Mouse (Mus musculus): ENCODE data around the gene Dnah7c. TPM values are rescaled to one million over a fixed set of nuclear protein-coding genes. Genes with fewer than 3 reads are reported as not detected.

Gene Dnah7c
- polyA plus RNA-seq, 1 experiment from 2014 or later: 0.07 TPM

DNA sequence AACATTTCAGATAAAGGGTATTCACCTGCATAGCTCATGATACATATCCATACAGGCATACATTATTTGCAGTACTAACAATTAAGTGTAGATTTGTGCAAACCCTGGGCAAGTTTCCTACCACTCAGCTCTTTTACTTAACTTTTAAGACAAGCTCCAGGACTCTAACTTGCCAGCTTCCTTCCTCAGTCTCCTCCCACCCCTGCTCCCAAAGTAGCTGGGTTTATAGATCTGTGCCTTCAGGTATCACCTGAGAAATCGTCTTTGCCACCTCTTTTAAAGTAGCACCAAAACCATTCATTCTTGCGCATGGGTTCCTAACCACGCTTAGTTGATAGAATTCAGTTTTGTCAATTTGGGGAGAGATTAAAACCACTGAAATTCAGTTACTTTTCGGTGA, 426.2 kb downstream of the Dnah7c start:
- Histone ChIP-seq H3K36me3 (no peaks in the 10 kb centered on the region), H3K9me3 (no peaks in the 10 kb centered on the region), H3K4me3 (peak overlapping the region; percentile 86), H3K27ac (no peak overlapping the region), H3K27me3 (ENCODE audit: insufficient read depth, poor library complexity, severe bottlenecking) (no peaks in the 10 kb centered on the region), H3K4me1 (replicated peaks) (peaks cover 29% of the 10 kb centered on the region)
- WGBS: 73% methylated on average over 4 of the region's 4 CpGs
- DNase-seq (ENCODE audit: low spot score): no peak

- Histone ChIP-seq H3K27me3 (ENCODE audit: insufficient read depth, poor library complexity, severe bottlenecking) (no peaks in the 10 kb centered on the region), H3K4me1 (replicated peaks) (peaks cover 29% of the 10 kb centered on the region), H3K4me3 (peak overlapping the region; percentile 86), H3K27ac (peak overlapping the region; percentile 100), H3K9me3 (no peaks in the 10 kb centered on the region), H3K36me3 (no peaks in the 10 kb centered on the region)
- DNase-seq (ENCODE audit: low spot score): no peak
- WGBS: 1% methylated on average over 4 of the region's 4 CpGs
These were observed 426.8 kb downstream of the Dnah7c start for GRCm38 (mm10) chr1:46852216-46852599.

DNA sequence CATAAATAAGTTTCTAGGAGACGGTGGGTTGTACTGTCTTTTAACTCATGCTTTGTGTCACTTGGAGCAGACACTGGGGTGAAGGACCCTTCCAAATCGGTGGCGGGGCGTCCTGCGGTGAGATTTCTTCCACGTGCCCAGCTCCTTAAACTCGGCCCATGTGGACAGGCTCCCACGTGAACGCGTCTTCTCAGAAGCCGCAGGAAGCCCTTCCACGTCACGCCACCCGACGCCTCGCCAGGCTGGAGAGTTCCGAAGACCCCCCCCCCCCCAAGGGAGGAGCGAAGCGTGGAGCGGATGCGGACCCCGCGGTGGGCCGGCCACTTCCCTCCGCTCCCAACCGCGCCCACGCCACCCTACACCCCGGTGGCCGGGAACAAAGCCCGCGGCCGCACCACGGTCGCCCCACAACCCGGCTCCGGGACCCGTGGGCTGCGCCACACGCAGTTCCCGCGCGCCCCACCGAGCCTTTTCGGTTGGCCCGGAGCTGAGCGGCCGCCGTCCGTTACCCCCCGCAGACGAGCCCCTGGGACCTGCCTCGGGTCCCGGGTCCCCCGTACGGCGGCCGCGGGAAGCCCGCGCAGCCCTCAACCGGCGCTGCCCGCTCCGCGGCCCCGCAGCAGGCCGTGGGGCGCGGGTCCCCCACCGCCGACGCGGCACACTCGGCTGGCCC, 427.3 kb downstream of the Dnah7c start:
- H3K9me3 ChIP-seq: no peaks in the 10 kb centered on the region
- WGBS: under 1% methylated on average over 66 of the region's 75 CpGs
- peak overlapping the region; percentile 86 for H3K4me3 ChIP-seq
- no peaks in the 10 kb centered on the region for H3K36me3 ChIP-seq
- peak overlapping the region; percentile 100 for H3K27ac ChIP-seq
- no peaks in the 10 kb centered on the region for H3K27me3 ChIP-seq (ENCODE audit: insufficient read depth, poor library complexity, severe bottlenecking)
- DNase-seq (ENCODE audit: low spot score): peak; percentile 75
- H3K4me1 ChIP-seq (replicated peaks): peaks cover 29% of the 10 kb centered on the region

DNA sequence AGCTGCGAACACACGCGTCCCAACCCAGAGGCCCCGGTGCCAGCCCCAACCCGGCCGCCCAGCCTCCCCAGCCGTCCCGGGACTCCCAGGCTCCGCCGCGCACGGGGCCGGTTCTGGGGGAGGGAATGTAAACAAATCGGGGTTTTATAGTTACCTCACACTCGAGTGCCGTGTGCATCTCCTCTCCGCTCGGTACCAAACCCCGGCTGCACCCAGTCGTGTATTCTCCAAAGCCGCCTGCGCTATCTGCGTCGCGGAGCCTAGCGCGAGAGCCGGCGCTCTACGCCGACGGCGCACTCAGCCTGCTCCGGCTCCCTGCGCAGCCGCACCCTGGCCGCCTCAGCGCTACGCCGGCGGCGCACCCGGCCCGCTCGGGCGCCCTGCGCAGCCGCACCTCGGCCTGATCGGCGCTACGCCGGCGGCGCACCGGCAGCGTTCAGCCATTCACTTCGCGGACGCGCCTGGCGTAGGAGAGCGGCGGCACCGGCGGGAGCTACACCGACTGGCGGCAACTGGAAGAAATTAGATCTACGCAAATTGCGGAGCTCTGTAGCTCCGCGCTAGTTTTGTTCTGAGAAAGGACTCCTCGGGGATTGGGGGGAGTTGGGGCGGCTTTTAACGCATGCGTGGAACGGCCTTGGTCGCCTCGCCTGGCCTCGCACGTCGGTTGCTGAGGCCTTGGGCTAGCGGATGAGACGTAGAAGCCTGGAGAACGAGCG, 428.1 kb downstream of the Dnah7c start:
- Histone ChIP-seq H3K4me1 (replicated peaks) (peaks cover 29% of the 10 kb centered on the region), H3K27ac (peak overlapping the region; percentile 100), H3K36me3 (no peaks in the 10 kb centered on the region), H3K9me3 (no peaks in the 10 kb centered on the region), H3K27me3 (ENCODE audit: insufficient read depth, poor library complexity, severe bottlenecking) (no peaks in the 10 kb centered on the region), H3K4me3 (peak overlapping the region; percentile 86)
- WGBS: under 1% methylated on average over 86 of the region's 86 CpGs
- peak; percentile 97 for DNase-seq (ENCODE audit: low spot score)

DNA sequence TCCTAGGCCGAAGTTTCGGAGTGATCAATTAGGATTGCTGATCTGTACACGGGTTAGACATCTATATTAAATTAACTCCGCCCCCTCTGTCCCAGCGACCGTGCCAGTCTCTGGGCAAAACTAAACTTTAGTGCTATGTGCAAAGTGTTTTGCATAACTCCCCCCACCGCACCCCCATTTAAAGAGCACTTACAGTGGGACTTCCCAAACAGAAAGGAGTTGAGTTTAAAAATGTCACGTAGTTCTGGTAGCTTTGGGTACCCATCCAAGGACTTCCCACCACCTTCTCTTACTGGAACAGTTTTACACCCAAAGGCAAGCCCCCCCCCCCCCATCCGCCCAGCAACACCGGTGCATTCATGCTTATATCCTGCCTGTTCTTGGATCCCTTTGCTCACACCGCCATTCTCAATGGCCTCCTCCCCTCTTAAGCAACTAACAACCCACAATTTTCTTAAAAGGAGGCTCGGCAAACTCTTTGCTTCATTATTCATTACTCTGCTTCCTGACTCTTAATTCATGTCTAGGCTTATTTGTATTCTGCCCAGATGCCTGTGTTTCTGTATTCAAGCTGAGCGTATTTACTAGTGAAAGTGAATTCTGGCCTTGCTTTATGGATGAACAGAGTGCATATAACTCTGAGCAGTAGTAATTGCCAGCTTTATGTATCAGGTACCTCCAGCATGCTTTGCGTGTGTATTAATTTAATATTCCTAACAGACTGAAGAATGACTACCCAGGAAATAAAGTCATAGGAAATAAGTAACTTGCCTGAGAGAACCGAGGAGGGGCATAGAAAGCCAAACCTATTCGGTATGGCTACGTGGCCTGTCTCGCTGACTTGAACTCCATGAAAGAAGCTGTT, 428.9 kb downstream of the Dnah7c start:
- H3K36me3 ChIP-seq: no peaks in the 10 kb centered on the region
- 33% methylated on average over 18 of the region's 18 CpGs for WGBS
- no peak for DNase-seq (ENCODE audit: low spot score)
- H3K4me1 ChIP-seq (replicated peaks): peaks cover 29% of the 10 kb centered on the region
- no peaks in the 10 kb centered on the region for H3K27me3 ChIP-seq (ENCODE audit: insufficient read depth, poor library complexity, severe bottlenecking)
- peak overlapping the region; percentile 86 for H3K4me3 ChIP-seq
- H3K9me3 ChIP-seq: no peaks in the 10 kb centered on the region
- peak overlapping the region; percentile 100 for H3K27ac ChIP-seq

- Histone ChIP-seq H3K36me3 (no peaks in the 10 kb centered on the region), H3K27ac (no peak overlapping the region)
- 51% methylated on average over 4 of the region's 4 CpGs for WGBS
These were observed 431.1 kb downstream of the Dnah7c start for GRCm38 (mm10) chr1:46856498-46856897.

More at GRCm38 (mm10) chr1:46856498-46856897, 431.1 kb downstream of the Dnah7c start:
- Histone ChIP-seq H3K9me3 (no peaks in the 10 kb centered on the region), H3K4me1 (replicated peaks) (peaks cover 16% of the 10 kb centered on the region), H3K27me3 (ENCODE audit: insufficient read depth, poor library complexity, severe bottlenecking) (no peaks in the 10 kb centered on the region), H3K4me3 (no peak overlapping the region)
- no peak for DNase-seq (ENCODE audit: low spot score)

Data from hindbrain, embryonic 10.5 days (tissue).